Mouse (Mus musculus): Measurements from ENCODE around the gene Resf1. TPM values are rescaled to one million over a fixed set of nuclear protein-coding genes. Genes with fewer than 3 reads are reported as not detected.
"Not testable (repeated sequence)": the region's sequence is repeated elsewhere in the genome, so short reads cannot be mapped to it uniquely, and the experiment has no call there.

Resf1 gene
- total RNA-seq, 2 experiments from 2014 or later, result 109 to 155 TPM

GRCm38 (mm10) chr6:149338622-149339021 lies 29.4 kb downstream of the Resf1 start:
- no peak for ATAC-seq (replicated peaks; ENCODE audit: low FRiP score, poor library complexity, severe bottlenecking)

DNA sequence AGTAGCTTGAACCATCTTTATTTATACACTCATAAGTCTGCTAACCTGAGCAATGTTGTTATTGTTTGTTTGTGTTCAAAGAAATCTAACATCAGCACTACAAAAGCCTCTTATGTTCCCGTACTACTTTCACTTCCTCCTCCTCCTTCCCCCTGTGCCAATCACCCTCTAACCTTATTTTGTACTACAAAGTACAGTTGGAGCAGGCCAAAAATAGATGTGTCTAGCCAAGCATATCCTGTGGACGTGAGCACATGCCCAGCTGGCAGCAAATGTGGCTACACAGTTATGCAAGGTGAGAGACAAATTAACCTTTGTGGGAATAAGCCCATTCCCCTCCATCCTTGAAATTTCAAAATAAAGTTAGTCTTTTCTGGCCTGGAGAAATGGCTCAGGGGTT lies 34.6 kb downstream of the Resf1 start:
- no peak for ATAC-seq (replicated peaks; ENCODE audit: low FRiP score, poor library complexity, severe bottlenecking)

- ATAC-seq (replicated peaks; ENCODE audit: low FRiP score, poor library complexity, severe bottlenecking), result no peak
These were observed 35.2 kb downstream of the Resf1 start for GRCm38 (mm10) chr6:149344372-149344771.

DNA sequence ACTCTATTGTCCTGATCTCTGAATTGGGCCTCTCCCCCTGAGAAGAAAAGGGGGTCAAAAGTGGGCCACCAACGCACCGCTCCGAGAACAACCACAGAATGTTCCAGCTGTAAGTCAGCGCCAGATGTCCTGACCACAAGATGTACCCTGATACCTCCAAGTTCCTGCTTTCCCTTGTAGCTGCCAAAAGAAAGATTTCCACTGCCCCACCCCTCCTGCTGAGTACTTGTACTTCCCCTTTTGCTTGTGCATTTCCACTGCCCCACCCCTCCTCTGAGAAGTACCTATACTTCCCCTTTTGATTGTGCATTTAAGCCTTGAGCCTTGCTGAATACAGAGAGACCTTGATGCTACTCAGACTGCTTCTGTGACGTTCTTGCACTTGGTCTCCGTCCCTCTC lies 39.0 kb downstream of the Resf1 start:
- ATAC-seq (replicated peaks; ENCODE audit: low FRiP score, poor library complexity, severe bottlenecking), result not testable (repeated sequence)

- ATAC-seq (replicated peaks; ENCODE audit: low FRiP score, poor library complexity, severe bottlenecking), result no peak
These were observed 45.7 kb downstream of the Resf1 start for GRCm38 (mm10) chr6:149354826-149355495.

DNA sequence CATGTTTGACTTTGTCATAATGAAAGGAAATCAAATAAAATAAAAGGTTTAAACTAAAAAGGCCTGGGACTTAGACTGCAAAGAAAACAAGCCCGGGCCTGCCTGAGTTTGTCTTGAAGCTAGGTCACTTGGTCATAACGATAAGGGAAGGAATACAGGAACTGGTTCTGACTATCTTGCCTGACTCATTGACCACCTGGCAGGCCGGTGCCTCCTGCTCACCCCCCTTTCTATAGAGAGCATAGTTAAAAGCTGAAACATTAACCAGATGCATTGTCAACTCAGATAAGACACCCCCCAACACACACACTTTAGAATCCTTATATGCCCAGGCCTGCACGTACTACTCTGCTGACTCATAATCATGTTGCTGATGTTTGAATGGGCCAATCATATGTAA lies 46.6 kb downstream of the Resf1 start:
- 0 out of 2 replicates have a peak, but pooled peaks have one; percentile 25 for ATAC-seq (replicated peaks; ENCODE audit: low FRiP score, poor library complexity, severe bottlenecking)

GRCm38 (mm10) chr6:149357155-149357554 lies 47.9 kb downstream of the Resf1 start:
- no peak for ATAC-seq (replicated peaks; ENCODE audit: low FRiP score, poor library complexity, severe bottlenecking)

- not testable (repeated sequence) for ATAC-seq (replicated peaks; ENCODE audit: low FRiP score, poor library complexity, severe bottlenecking)
These were observed 53.3 kb downstream of the Resf1 start for GRCm38 (mm10) chr6:149362533-149362932.

DNA sequence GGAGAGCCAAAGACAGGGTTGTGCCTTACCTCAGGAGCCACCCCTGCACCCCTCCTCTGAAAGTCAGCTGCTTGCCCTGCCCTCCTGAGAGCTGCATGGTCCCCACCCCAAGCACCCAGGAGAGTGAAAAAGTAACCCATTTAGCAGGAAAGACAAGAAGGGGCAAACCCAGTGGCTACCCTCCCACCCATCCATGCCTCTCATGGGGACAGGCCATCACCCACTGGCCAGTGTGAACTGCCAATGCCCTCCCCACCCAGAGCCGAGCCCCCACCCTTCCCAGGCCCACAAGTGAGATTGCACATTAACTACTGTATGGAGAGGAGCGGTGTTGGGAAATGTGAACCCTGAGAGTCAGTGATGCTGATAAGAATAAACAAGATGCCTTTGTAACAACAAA lies 56.8 kb downstream of the Resf1 start:
- ATAC-seq (replicated peaks; ENCODE audit: low FRiP score, poor library complexity, severe bottlenecking), result not testable (repeated sequence)

- ATAC-seq (replicated peaks; ENCODE audit: low FRiP score, poor library complexity, severe bottlenecking), result no peak
These were observed 57.2 kb downstream of the Resf1 start for GRCm38 (mm10) chr6:149366403-149366802.

GRCm38 (mm10) chr6:149374986-149375457 lies 65.8 kb downstream of the Resf1 start:
- ATAC-seq (replicated peaks; ENCODE audit: low FRiP score, poor library complexity, severe bottlenecking), result peak; percentile 88

GRCm38 (mm10) chr6:149383531-149383930 lies 74.3 kb downstream of the Resf1 start:
- ATAC-seq (replicated peaks; ENCODE audit: low FRiP score, poor library complexity, severe bottlenecking), result no peak

Other genes starting within 250 kb of the Resf1 start
- gene Dennd5b, start 207.7 kb upstream of the Resf1 start, total RNA-seq (2015; ENCODE audit: low replicate concordance), result 2.5 and 3.6 TPM in 2 replicates
- 0.91 and 6.2 TPM in 2 replicates for gene Dennd5b, start 207.7 kb upstream of the Resf1 start, total RNA-seq (2017; ENCODE audit: low replicate concordance)
- not detected in 2 replicates for gene Gm10203, start 179.2 kb upstream of the Resf1 start, total RNA-seq (2015; ENCODE audit: low replicate concordance)
- gene Gm10203, start 179.2 kb upstream of the Resf1 start, total RNA-seq (2017; ENCODE audit: low replicate concordance), result not detected in 2 replicates
- 4.6 and 9.4 TPM in 2 replicates for gene Etfbkmt, start 169.6 kb upstream of the Resf1 start, total RNA-seq (2015; ENCODE audit: low replicate concordance)
- 4.5 and 6.0 TPM in 2 replicates for gene Etfbkmt, start 169.6 kb upstream of the Resf1 start, total RNA-seq (2017; ENCODE audit: low replicate concordance)
- 3.4 and 3.6 TPM in 2 replicates for gene Amn1, start 120.7 kb upstream of the Resf1 start, total RNA-seq (2015; ENCODE audit: low replicate concordance)
- 1.4 and 5.4 TPM in 2 replicates for gene Amn1, start 120.7 kb upstream of the Resf1 start, total RNA-seq (2017; ENCODE audit: low replicate concordance)
- gene Bicd1, start 99.5 kb downstream of the Resf1 start, total RNA-seq (2015; ENCODE audit: low replicate concordance), result 0.36 and 0.42 TPM in 2 replicates
- gene Bicd1, start 99.5 kb downstream of the Resf1 start, total RNA-seq (2017; ENCODE audit: low replicate concordance), result 0.51 and 13.1 TPM in 2 replicates